In genomic region chr1:180904039-180904814, GRCm38 (mm10) we compare ENCODE assay signal across 8 mouse cellular contexts. TPM values are rescaled to one million over a fixed set of nuclear protein-coding genes. Genes with fewer than 3 reads are reported as not detected.
DNase-seq lines count a peak whose midpoint lies in the region; ATAC-seq lines count a peak whose summit lies in the region.

Gene Pycr2 (plus strand): TSS chr1:180904293.

- H3K4me2 ChIP-seq in heart, embryonic 15.5 days: peak within 1 kb of the TSS; percentile 84
- H3K4me2 ChIP-seq in liver, embryonic 15.5 days: peak within 1 kb of the TSS; percentile 76
- peak within 1 kb of the TSS; percentile 90 for H3K4me2 ChIP-seq in neural tube, embryonic 12.5 days (replicated peaks)

- peaks cover 38% of the 10 kb centered on the region for H3K36me3 ChIP-seq in forebrain, embryonic 10.5 days (replicated peaks)
- peaks cover 24% of the 10 kb centered on the region for H3K36me3 ChIP-seq in heart, embryonic 15.5 days
- peaks cover 41% of the 10 kb centered on the region for H3K36me3 ChIP-seq in liver, embryonic 15.5 days (replicated peaks)
- peaks cover 27% of the 10 kb centered on the region for H3K36me3 ChIP-seq in neural tube, embryonic 12.5 days

- H3K4me1 ChIP-seq in forebrain, embryonic 10.5 days: peaks cover 29% of the 10 kb centered on the region
- H3K4me1 ChIP-seq in heart, embryonic 15.5 days (replicated peaks): peaks cover 15% of the 10 kb centered on the region
- H3K4me1 ChIP-seq in liver, embryonic 15.5 days (replicated peaks): peaks cover 75% of the 10 kb centered on the region
- peaks cover 18% of the 10 kb centered on the region for H3K4me1 ChIP-seq in neural tube, embryonic 12.5 days

- no peaks in the 10 kb centered on the region for H3K9me3 ChIP-seq in forebrain, embryonic 10.5 days
- H3K9me3 ChIP-seq in heart, embryonic 15.5 days (replicated peaks): no peaks in the 10 kb centered on the region
- no peaks in the 10 kb centered on the region for H3K9me3 ChIP-seq in liver, embryonic 15.5 days (replicated peaks)
- no peaks in the 10 kb centered on the region for H3K9me3 ChIP-seq in neural tube, embryonic 12.5 days

- peak; percentile 83 to 90 for DNase-seq in CD8-positive naive resting alpha-beta T cell, adult 2 months (ENCODE audit: low read depth in 2 of 2, low spot score in 2 of 2)
- peak; percentile 84 for DNase-seq in c-Kit-positive CD71-negative TER-119-negative erythroid progenitor cells, embryonic 14.5 days (ENCODE audit: low read depth)
- DNase-seq in forebrain, embryonic 10.5 days (ENCODE audit: extremely low spot score, low spot score): peak; percentile 95
- DNase-seq in kidney, postnatal 36 days: peak; percentile 96
- DNase-seq in telencephalon, adult 2 months (ENCODE audit: low read depth, low spot score): peak; percentile 90

- H3K27ac ChIP-seq in forebrain, embryonic 10.5 days: peak within 1 kb of the TSS; percentile 97
- H3K27ac ChIP-seq in heart, embryonic 15.5 days: peak within 1 kb of the TSS; percentile 74
- H3K27ac ChIP-seq in liver, embryonic 15.5 days (replicated peaks): peak within 1 kb of the TSS; percentile 95
- peak within 1 kb of the TSS; percentile 55 for H3K27ac ChIP-seq in neural tube, embryonic 12.5 days

- WGBS in forebrain, embryonic 10.5 days: under 1% methylated on average over 52 of the region's 52 CpGs
- WGBS in heart, embryonic 15.5 days: under 1% methylated on average over 52 of the region's 52 CpGs
- WGBS in liver, embryonic 15.5 days (ENCODE audit: insufficient replicate concordance): under 1% methylated on average over 52 of the region's 52 CpGs
- under 1% methylated on average over 52 of the region's 52 CpGs for WGBS in neural tube, embryonic 12.5 days

- peak within 1 kb of the TSS; percentile 96 for H3K4me3 ChIP-seq in forebrain, embryonic 10.5 days
- peak within 1 kb of the TSS; percentile 81 for H3K4me3 ChIP-seq in heart, embryonic 15.5 days
- peak within 1 kb of the TSS; percentile 97 for H3K4me3 ChIP-seq in liver, embryonic 15.5 days (replicated peaks)
- H3K4me3 ChIP-seq in neural tube, embryonic 12.5 days: peak within 1 kb of the TSS; percentile 79

- 0 out of 2 replicates have a peak, but pooled peaks cover 3% of the 10 kb centered on the region for H3K27me3 ChIP-seq in forebrain, embryonic 10.5 days (ENCODE audit: poor library complexity, severe bottlenecking)
- H3K27me3 ChIP-seq in heart, embryonic 15.5 days: no peaks in the 10 kb centered on the region
- no peaks in the 10 kb centered on the region for H3K27me3 ChIP-seq in liver, embryonic 15.5 days
- H3K27me3 ChIP-seq in neural tube, embryonic 12.5 days (replicated peaks): no peaks in the 10 kb centered on the region

- ATAC-seq in heart, embryonic 15.5 days (replicated peaks; ENCODE audit: insufficient number of reproducible peaks, insufficient read depth, low FRiP score, low read depth): peak; percentile 99
- ATAC-seq in liver, embryonic 15.5 days (ENCODE audit: insufficient read depth): peak; percentile 76
- peak; percentile 98 for ATAC-seq in neural tube, embryonic 12.5 days (ENCODE audit: low FRiP score, low read depth)

- H3K9ac ChIP-seq in heart, embryonic 15.5 days: peak within 1 kb of the TSS; percentile 84
- H3K9ac ChIP-seq in liver, embryonic 15.5 days: peak within 1 kb of the TSS; percentile 95
- peak within 1 kb of the TSS; percentile 93 for H3K9ac ChIP-seq in neural tube, embryonic 12.5 days

RNA-seq across cellular contexts. Expression of gene Pycr2, which starts in this region (rescaled TPM):
- 149 and 153 TPM in 2 replicates for polyA plus RNA-seq in forebrain, embryonic 10.5 days (2016; fragmentation: Nextera tagmentation; extraction: Ambion mirVana)
- polyA plus RNA-seq in heart, embryonic 15.5 days (2015; fragmentation: Nextera tagmentation; extraction: Ambion mirVana): 42.1 and 57.9 TPM in 2 replicates
- 93.6 and 108 TPM in 2 replicates for polyA plus RNA-seq in liver, embryonic 15.5 days (2015; fragmentation: Nextera tagmentation; extraction: Ambion mirVana)
- 93.9 and 94.6 TPM in 2 replicates for polyA plus RNA-seq in neural tube, embryonic 12.5 days (2016; fragmentation: Nextera tagmentation; extraction: Ambion mirVana)

Comparison
In these comparisons a context has a peak if more than half of its experiments do, and no peak if none do; other contexts are left out.
1. Peak in every context shown above with its lines: DNase-seq, ATAC-seq, H3K4me3 ChIP-seq and H3K27ac ChIP-seq.